Mouse (Mus musculus): Measurements from ENCODE around the gene Dffa. TPM values are rescaled to one million over a fixed set of nuclear protein-coding genes. Genes with fewer than 3 reads are reported as not detected.
"Not testable (repeated sequence)": the region's sequence is repeated elsewhere in the genome, so short reads cannot be mapped to it uniquely, and the experiment has no call there.

The Dffa gene
- polyA plus RNA-seq, 2 experiments from 2014 or later: 20.4 to 30.8 TPM

DNA sequence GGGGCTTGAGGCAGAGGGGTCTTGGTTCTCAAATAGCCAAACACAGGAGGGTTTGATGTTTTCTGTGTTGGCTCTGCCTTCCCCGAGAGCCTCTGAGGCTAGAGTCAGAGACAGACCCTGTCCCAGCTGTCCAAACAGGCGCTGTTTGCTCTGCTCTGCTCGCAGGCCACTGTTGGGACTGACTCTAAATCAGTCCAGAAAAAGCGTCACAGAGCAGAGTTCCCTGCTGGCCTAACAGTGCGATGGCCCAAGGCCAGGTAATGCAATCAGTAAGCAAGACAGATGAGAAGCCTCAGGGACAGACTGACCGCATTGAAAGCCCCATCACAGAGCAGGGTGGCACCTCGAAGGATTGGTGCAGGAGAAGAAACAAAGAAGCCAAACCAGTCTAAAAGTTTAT is 45.7 kb downstream of the Dffa start:
- no peak for ATAC-seq

DNA sequence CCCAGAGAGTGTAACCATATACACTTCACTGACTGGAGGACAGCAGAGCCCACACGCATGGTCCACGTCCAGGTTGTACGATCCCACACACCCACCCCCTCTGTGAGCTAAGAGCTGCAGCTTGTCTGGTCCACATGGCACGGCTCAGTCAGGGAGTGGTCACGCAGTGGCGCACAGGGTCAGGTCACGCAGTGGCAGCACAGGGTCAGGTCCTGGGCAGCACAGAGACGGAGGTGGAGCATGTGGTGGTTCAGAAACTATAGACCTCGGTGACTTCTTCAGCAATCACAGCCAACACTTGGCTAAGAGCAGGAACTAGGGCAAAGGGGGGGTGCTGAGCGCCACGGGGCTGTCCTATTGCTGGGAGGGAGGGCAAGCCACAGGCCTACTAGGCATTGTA is 46.3 kb downstream of the Dffa start:
- no peak for ATAC-seq

DNA sequence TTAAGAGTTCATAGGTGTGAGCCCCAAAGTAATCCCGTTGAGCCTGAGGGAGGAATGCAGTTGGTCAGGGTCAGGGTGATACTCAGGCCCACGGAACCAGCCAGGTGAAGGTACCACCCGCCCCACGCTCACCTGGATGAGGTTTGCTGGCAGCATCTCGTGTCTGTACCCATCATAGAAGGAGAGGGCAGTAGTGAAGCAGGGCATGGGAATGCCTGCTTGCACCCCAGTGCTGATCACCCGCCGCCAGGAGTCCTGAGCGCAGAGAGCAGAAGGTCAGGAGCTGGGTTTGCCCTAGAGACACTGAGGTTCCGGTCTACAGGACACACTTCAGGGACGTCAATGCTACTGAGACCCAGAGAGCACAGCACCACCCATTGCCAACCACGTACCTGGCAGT is 46.8 kb downstream of the Dffa start:
- ATAC-seq: no peak

DNA sequence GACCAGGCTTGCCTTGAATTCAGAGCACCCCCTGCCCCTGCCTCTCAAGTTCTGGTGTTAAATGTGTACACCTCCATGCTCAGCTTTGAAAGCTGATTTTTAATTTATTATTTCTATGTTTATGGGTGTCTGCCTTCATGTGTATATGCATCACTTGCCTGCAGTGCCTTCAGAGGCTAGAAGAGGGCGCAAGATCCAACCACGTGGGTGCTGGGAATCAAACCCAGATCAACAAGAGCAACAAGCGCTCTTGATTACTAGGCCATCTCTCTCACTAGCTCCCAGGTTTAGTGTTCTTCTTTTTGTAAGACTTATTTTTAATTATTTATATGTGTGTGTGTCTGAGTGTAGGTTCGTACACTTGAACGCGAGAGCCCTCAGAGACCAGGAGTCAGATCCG is 50.9 kb downstream of the Dffa start:
- ATAC-seq: no peak

DNA sequence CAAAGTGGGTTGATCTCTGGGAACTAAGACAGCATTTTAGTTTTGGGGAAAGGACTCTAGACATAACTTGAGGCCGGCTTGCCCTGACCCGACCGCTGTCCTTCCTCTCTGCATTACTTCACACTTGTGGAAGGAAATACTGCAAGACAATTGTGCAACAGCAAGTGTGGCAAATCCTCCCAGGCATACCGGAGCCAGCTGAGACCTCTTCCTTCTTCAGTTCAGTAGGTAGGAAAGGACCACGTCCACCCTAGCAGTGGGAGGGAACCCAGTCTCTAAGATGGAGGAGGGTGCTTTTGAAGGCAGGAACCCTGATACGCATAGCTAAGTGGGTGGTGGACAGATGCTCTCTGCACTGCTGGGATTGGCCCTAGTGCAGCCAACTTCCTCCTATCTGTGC is 51.8 kb downstream of the Dffa start:
- no peak for ATAC-seq

DNA sequence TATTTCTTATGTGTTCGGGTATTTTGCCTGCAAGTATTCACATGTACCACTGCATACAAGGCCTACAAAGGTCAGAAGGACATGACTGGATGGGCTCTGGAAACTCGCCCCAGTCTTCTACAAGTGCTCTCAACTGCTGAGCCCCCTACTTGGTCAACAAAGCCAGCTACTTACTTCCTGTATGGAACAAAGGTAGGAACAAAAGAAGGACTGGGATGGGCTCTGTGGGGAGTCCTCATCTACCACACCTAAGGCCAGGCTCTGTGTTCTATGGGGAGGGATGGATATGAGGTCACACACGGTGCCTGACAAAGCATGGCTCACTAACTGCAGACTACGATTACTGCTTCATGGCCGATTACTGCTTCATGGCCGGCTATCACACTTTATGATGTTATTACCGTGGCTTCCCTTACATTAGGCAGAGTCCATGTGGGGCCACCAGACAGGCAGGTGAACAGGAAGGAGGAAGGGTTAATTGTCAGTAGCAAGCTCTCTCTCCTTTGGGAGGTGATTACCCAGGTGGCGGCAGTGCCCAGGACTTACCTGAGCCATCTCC is 53.5 kb downstream of the Dffa start:
- ATAC-seq: no peak

DNA sequence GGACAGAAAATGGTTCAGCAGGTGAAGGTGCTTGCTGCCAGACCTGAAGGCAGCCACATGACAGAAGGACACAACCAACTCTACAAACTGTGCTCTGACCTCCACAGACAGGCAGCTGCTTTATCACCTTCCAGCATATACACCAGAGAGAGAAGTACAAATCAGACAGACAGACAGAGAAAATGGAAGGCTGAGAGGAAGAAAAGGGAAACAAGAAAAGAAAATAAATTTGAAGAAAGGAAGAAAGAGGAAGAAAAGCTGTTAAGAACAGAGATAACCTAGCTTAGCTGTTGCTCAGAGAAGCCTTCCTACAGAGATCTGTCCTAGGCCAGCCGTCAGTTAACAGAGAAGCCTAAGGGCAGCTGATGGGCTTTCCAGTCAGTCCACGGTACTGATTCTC is 55.3 kb downstream of the Dffa start:
- ATAC-seq: no peak

DNA sequence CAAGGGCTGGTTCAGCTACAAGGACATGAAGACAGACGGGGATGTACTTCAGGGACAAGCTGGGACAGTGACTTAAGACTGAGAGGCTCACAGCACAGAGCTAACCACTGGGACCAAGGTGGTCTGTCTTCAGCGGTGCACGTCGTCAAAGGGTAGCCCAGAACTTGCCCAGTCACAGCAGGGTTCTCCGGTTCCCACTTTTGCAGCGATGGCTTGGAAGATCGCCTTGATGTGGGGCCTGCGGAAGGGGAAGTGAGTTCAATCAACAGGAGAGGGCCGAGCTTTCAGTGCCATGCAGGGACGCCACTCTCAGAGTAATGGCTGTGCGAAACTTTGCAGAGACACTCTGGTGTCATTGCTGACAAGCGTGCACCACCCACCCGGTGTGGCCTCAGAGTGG is 55.9 kb downstream of the Dffa start:
- no peak for ATAC-seq

DNA sequence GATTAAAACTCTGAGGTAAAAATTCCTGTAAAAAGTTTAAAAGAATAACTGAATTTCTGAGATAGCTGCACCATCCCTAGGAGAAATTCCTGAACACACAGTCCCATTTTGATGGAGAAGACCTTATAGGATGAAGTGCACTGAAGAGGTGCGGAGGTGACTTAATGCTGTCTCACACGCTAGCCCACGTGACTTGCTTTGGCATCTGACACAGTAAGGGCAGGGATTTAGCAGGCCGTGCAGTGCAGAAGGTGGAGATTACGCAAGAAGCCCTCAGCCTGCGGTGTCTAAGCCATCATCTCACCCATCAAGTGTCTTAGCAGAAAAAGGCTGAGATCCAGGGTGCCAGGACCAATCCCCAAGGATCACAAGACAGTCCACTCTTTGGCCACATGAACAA is 57.2 kb downstream of the Dffa start:
- no peak for ATAC-seq

DNA sequence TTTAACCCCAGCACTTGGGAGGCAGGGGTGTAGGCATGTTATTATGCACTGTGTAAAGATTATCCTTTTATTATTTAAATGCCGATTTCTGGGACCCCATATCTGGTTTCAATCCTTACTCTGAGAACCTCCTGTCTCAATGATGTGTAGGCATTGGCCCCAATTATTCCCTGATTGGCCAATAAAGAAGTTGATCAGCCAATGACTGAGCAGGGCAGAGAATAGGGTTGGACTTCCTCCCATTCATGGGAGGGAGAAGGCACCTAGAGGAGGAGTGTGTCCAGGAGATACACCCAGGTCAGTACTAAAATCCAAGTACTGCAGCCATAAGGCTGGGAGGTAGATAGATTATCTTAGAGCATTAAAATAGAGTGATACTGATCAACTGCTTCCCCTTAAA is 59.2 kb downstream of the Dffa start:
- ATAC-seq: no peak

DNA sequence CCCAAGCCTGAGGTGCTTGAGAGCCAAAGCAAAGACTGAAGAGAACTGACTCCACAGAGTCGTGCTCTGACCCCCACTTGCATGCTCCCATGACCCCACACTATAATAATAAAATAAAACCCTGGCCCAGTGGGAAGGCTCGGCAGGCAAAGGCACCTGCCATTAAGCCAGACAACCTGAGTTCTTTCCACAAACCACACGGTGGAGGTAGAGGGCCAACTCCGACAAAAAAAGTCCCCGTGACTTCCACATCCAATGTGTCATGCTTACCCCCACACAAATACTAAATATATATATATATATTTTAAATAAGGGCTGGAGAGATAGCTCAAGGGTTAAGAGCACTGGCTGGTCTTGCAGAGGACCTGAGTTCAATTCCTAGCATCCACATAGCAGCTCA is 60.2 kb downstream of the Dffa start:
- ATAC-seq: no peak

DNA sequence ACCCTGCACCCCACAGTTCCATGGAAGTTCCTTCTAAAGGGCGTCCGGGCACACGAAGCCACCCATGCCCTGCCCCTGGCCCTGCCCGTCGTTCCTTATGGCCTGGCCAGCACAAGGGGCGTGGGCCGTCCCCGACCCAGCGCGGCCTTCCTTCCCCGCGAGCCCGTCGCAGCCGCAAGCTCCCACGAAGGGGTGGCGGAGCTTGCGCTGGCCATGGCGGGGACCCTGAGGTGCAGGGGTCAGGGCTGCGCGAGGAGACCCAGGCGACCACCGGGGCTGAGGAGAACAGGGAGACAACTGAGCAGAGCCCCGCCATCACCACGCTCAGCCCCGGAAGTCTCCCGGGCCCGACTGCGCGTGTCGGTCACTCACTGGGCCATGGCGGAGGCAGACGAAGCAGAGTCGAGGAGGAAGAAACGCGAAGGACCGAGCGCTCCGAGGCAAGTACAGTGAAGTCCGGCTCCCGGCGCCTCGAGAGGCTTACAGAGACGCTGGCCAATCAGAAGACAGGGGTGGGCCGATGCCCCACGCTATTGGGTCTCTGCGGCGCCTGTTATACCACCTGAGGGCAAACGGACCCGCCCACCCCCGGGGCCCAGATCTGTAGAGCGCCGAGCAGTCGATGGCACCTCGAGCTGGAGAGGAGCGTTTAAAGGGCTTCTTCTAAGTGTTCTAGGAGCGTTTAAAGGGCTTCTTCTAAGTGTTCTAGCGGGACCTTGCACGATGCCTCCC is 62.4 kb downstream of the Dffa start, which contains the start of gene Pgd:
Gene Pgd (minus strand): TSS at position 557 of the 732 bp plus-strand sequence.
- ATAC-seq: peak; percentile 98

DNA sequence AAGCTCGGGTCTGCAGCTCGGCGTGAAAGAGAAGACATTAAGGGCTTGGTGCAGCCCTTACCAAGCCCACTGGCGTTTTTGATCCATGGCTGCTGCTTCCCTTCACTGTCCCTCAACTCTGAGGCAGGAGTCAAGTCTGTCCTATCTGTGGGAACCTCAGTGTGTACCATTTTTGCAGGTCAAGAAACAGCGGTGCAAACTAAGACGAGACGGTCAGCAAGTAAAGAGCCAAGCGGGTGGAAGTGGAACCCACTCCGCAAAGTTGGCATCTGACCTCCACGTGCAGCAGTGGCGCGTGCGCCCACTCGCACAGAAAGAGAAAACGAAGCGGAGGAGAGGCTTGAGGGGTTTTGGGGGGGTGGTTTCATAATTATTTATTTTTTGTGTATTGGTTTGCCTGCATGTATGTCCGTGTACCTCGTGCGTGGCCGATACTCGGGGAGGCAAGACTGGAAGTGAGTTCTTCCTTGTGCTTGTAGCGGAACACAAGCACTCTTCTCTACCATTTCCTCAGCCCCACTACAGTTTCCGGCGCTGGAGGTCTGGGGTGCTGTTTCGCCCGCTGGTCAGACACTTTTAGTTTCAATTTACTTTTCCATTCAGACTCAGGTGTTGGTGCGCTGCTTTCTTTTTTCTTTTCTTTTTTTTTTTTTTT is 63.1 kb downstream of the Dffa start:
- ATAC-seq: peak; percentile 27

DNA sequence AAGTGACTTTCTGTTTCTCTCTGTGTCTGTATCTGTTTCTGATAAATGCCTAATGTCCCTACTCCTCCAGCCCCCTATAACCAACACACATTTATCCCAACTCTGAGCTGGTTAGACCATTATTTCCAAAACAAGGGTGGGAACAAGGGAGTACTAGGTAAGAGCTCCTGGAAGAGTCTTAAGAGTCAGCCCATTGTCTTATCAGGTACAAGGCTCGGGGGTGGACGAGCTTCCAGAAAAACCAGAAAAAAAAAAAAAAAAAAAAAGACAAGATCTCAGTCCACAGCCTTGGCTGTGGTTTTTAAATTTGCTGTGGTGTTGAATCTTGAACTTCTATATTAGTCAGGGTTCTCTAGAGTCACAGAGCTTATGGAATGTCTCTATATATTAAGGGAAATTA is 64.1 kb downstream of the Dffa start:
- ATAC-seq: no peak

DNA sequence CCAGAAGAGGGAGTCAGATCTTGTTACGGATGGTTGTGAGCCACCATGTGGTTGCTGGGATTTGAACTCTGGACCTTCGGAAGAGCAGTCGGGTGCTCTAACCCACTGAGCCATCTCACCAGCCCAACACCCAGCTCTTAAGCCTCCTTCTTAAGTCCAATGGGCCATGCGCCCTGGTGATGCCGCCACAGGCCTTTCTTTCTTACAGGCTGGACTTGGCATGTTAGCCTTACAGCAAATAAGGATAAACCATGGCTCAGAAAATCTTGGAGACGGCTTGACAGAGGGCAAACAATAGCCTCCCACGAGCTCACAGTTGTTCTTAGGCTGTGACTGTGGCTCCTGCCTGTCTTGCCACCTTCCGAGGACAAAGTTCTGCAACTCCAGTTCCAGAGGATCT is 66.0 kb downstream of the Dffa start:
- not testable (repeated sequence) for ATAC-seq

Other genes with a start within 250 kb of the Dffa start
- gene Pex14, start 4.3 kb upstream of the Dffa start, polyA plus RNA-seq (2017; shearing (Covaris generic)): 10 to 100 TPM; 16.2 to 23.5 TPM
- gene Cort, start 22.6 kb downstream of the Dffa start, polyA plus RNA-seq (2017; shearing (Covaris generic)): not detected
- gene Cenps, start 33.5 kb downstream of the Dffa start, polyA plus RNA-seq (2017; shearing (Covaris generic)): 1 to 10 TPM; 6.8 to 8.5 TPM
- 10 to 100 TPM; 41.3 to 86.4 TPM for gene Pgd, start 62.6 kb downstream of the Dffa start, polyA plus RNA-seq (2017; shearing (Covaris generic))
- gene Kif1b, start 203.5 kb downstream of the Dffa start, polyA plus RNA-seq (2017; shearing (Covaris generic)): 10 to 100 TPM; 11.9 to 15.0 TPM

Measured in CD4-positive, CD25-positive, alpha-beta regulatory T cell, adult 4 months (primary cell).